Mouse (Mus musculus) lung, embryonic 15.5 days (tissue): ENCODE data around the gene Klf13. TPM values are rescaled to one million over a fixed set of nuclear protein-coding genes. Genes with fewer than 3 reads are reported as not detected.

Source experiments
- ATAC-seq: fragments of 200-750 bp; cut with Nextera tagmentation; 2 replicates; pipeline ENCODE4 v1.8.0; 2017; ENCODE audit warnings: moderate number of reproducible peaks, borderline replicate concordance; ENCODE audit not compliant: low FRiP score, low TSS enrichment; ENCODE audit errors: extremely low read depth
- H3K27ac ChIP-seq: fragments of 300-500 bp; sonication (generic); 2 replicates; pipeline ENCODE4 v1.5.1; 2015; ENCODE audit warnings: moderate library complexity, mild to moderate bottlenecking, inconsistent platforms
- H3K27me3 ChIP-seq: fragments of 300-500 bp; sonication (generic); 2 replicates; pipeline ENCODE4 v1.6.1; 2015; ENCODE audit warnings: inconsistent platforms
- H3K36me3 ChIP-seq: fragments of 300-500 bp; sonication (generic); 2 replicates; pipeline ENCODE4 v1.6.1; 2015; ENCODE audit warnings: inconsistent platforms
- H3K4me1 ChIP-seq: fragments of 300-500 bp; sonication (generic); 2 replicates; pipeline ENCODE4 v1.6.1; 2015; ENCODE audit warnings: inconsistent platforms
- H3K4me2 ChIP-seq: fragments of 300-500 bp; sonication (generic); 2 replicates; pipeline ENCODE4 v1.6.1; 2015; ENCODE audit warnings: inconsistent platforms, mild to moderate bottlenecking, moderate library complexity
- H3K4me3 ChIP-seq: fragments of 300-500 bp; sonication (generic); 2 replicates; pipeline ENCODE4 v1.5.1; 2015; ENCODE audit warnings: mild to moderate bottlenecking, inconsistent platforms
- H3K9ac ChIP-seq: fragments of 300-500 bp; sonication (generic); 2 replicates; pipeline ENCODE4 v1.6.1; 2015; ENCODE audit warnings: inconsistent platforms
- H3K9me3 ChIP-seq: fragments of 300-500 bp; sonication (generic); 2 replicates; pipeline ENCODE4 v1.6.1; 2016; ENCODE audit warnings: inconsistent platforms
- WGBS: fragments of 180-500 bp; shearing (Covaris S2); methylation state at CpG from one replicate; pipeline ENCODE4 v1.1.7; 2015; 5-methylcytosine and 5-hydroxymethylcytosine counted together
- polyA plus RNA-seq: library from polyadenylated mRNA; unstranded; fragments of >200 nt; fragmentation: Nextera tagmentation; extraction: Ambion mirVana; gene quantifications from 2 replicates; pipeline ENCODE4 v1.2.1, GENCODE M21; 2015

The Klf13 gene
- polyA plus RNA-seq, 1 experiment from 2014 or later = 35.1 TPM

- Histone ChIP-seq H3K4me2 (no peak overlapping the region), H3K36me3 (no peaks in the 10 kb centered on the region), H3K27me3 (no peaks in the 10 kb centered on the region), H3K9me3 (no peaks in the 10 kb centered on the region), H3K9ac (no peak overlapping the region), H3K27ac (no peak overlapping the region), H3K4me3 (no peak overlapping the region), H3K4me1 (no peaks in the 10 kb centered on the region)
- ATAC-seq = no peak
- 68% methylated on average over 6 of the region's 6 CpGs for WGBS
Measured at GRCm38 (mm10) chr7:63964121-63964520, 25.4 kb upstream of the Klf13 start.

DNA sequence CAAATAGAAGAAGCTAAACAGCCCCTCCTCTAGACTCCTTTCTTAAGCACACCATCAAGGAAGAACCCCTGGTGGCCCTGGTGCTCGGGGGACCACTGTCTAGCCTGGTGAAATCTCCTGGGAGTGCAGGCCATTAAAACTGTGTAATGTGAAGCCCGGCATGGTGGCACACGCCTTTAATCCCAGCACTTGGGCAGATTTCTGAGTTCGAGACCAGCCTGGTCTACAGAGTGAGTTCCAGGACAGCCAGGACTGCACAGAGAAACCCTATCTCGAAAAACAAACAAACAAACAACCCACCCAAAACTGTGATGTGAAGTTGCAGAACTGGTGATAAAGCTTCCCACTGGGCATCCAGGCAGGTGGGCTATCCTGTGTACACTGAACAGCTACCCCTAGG lies 24.9 kb upstream of the Klf13 start:
- no peak overlapping the region for H3K4me3 ChIP-seq
- no peaks in the 10 kb centered on the region for H3K36me3 ChIP-seq
- no peak for ATAC-seq
- no peak overlapping the region for H3K4me2 ChIP-seq
- no peak overlapping the region for H3K9ac ChIP-seq
- no peaks in the 10 kb centered on the region for H3K27me3 ChIP-seq
- H3K9me3 ChIP-seq = no peaks in the 10 kb centered on the region
- WGBS = 57% methylated on average over 5 of the region's 5 CpGs
- H3K27ac ChIP-seq = no peak overlapping the region
- H3K4me1 ChIP-seq = no peaks in the 10 kb centered on the region

DNA sequence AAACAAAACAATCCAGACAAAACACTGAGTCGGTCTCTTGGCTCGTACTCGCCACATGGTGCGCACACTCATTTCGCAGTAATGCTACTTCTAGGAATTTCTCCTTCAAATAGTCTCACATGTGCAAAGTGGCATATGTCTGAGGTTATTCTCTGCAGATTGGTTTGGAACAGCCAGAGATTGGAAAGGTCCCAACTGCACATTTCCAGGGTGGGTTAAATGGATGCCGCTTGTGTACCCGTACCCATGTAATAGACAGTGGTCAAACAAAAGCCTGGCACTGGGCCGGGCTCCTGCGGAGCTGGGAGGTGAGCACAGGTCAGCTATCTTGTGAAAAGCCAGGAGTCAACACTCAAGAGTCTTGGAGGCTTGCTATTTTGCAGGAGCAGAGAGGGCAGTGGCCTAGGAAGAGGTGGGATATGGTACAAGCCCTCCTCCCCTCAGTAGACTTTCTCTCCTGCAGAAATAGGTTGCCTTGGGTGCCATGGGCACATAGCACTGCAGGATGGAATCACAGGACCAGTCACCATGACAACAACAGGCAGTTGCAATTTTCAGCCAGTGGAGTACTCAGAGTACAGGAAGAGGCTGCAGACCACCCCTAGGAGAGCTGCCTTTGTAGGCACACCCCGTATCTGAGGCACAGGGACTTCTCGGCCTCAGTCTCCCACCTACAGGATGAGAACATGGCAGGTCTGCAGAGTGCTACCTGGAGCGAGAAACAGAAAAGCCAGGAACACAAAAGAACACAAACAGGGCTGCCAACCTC lies 19.3 kb upstream of the Klf13 start:
- H3K27ac ChIP-seq = no peak overlapping the region
- no peak for ATAC-seq
- H3K4me3 ChIP-seq = no peak overlapping the region
- no peaks in the 10 kb centered on the region for H3K4me1 ChIP-seq
- 79% methylated on average over 12 of the region's 12 CpGs for WGBS
- no peaks in the 10 kb centered on the region for H3K36me3 ChIP-seq
- H3K27me3 ChIP-seq = no peaks in the 10 kb centered on the region
- no peaks in the 10 kb centered on the region for H3K9me3 ChIP-seq
- H3K4me2 ChIP-seq = no peak overlapping the region
- no peak overlapping the region for H3K9ac ChIP-seq

GRCm38 (mm10) chr7:63956981-63957713 lies 18.4 kb upstream of the Klf13 start:
- ATAC-seq = 0 out of 2 replicates have a peak, but pooled peaks have one; percentile 4
- Histone ChIP-seq H3K36me3 (no peaks in the 10 kb centered on the region), H3K27ac (no peak overlapping the region), H3K4me2 (no peak overlapping the region), H3K27me3 (no peaks in the 10 kb centered on the region), H3K4me3 (no peak overlapping the region), H3K4me1 (no peaks in the 10 kb centered on the region), H3K9me3 (no peaks in the 10 kb centered on the region), H3K9ac (no peak overlapping the region)
- WGBS = 28% methylated on average over 16 of the region's 16 CpGs

DNA sequence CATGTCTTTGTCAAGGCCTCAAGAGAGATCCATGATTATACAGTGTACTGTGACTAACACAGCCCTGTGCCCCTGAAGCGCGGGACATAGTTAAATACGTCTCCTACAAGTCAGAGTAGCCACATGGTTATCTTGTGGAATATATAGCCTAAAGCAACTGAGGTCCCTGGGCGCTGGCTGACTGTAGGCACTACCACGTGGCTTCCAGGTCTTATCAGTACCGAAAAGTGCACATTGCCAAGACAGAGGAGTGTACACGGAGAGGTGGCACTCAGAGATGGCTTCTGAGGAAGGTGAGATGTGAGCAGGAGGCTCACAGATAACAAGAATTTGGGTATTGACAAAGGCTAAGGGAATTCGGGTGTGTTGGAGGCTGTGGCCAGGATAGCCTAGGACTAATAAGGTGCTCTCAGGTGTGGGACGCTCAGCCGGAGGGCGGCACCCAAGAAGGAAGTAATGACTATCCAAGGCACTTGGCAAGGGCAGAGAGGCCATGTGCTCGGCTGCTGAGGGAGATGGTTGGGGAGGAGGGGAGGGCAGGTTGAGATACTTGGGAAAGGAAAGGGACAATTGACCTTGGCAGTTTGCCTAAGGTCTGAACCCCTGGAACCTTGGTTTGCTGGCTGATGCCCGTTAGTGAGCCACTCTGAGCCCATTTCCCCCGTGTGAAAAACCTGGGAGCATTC lies 17.6 kb upstream of the Klf13 start:
- H3K4me3 ChIP-seq = no peak overlapping the region
- H3K4me2 ChIP-seq = no peak overlapping the region
- H3K27me3 ChIP-seq = no peaks in the 10 kb centered on the region
- H3K9me3 ChIP-seq = no peaks in the 10 kb centered on the region
- ATAC-seq = 0 out of 2 replicates have a peak, but pooled peaks have one; percentile 22
- 67% methylated on average over 14 of the region's 14 CpGs for WGBS
- H3K27ac ChIP-seq = no peak overlapping the region
- H3K9ac ChIP-seq = no peak overlapping the region
- H3K36me3 ChIP-seq = no peaks in the 10 kb centered on the region
- H3K4me1 ChIP-seq = no peaks in the 10 kb centered on the region

DNA sequence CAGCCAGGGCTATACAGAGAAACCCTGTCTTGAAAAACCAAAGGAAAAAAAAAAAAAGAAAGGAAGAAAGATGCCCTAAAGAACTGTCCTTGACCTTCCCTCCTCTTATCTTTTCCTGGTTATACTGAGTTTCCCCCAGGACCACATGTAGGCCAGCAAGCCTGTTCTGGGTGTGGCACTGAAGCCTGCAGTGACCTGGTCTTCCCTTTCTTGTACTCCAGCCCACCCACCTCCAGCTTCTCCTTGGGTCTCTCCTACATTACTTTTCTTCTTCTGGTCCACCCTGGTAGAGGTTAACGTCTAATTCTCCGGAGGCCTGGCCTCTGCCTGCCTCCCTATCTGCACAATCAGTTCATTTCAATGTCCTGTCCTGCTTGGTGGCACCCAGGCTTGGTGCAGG lies 16.7 kb upstream of the Klf13 start:
- WGBS = 96% methylated on average over 2 of the region's 2 CpGs
- Histone ChIP-seq H3K27ac (no peak overlapping the region), H3K4me2 (no peak overlapping the region), H3K9ac (no peak overlapping the region), H3K36me3 (no peaks in the 10 kb centered on the region), H3K27me3 (no peaks in the 10 kb centered on the region), H3K4me1 (no peaks in the 10 kb centered on the region), H3K9me3 (no peaks in the 10 kb centered on the region), H3K4me3 (no peak overlapping the region)
- no peak for ATAC-seq

GRCm38 (mm10) chr7:63952077-63952898 lies 13.6 kb upstream of the Klf13 start:
- 60% methylated on average over 7 of the region's 7 CpGs for WGBS
- ATAC-seq = no peak
- Histone ChIP-seq H3K4me3 (no peak overlapping the region), H3K4me2 (no peak overlapping the region), H3K9ac (no peak overlapping the region), H3K36me3 (no peaks in the 10 kb centered on the region), H3K27ac (no peak overlapping the region), H3K4me1 (no peaks in the 10 kb centered on the region), H3K9me3 (no peaks in the 10 kb centered on the region), H3K27me3 (no peaks in the 10 kb centered on the region)

DNA sequence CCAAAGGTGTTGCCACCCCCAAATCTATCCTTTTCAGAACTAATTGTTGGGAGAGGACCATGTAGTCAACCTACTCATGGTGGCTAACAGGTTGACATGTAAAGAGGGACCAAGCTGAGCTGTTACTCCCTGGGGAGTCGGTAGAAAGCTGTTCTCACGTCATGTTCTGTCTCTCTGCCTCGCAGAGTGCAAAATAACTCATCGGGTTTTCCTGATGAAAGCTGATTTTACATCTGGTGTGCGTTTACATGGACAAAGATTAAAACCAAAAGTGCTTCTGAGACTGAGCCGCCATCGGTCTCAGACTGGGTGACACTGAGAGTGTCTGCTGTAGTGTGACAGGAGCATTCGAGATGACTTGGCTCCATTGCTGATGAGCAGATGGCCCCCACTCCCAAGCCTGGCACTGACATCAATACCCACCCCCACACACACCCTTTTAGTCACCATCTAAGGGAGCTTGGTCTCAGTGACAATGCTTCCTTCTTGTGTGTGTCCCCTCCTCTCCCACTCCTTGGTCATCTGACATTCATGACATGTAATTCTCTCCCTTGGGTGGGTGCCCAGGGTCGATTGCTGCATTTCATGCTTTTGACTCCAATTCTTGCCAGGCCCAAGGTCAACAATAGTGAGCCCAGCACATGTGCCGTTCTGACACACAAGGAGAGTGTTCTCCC lies 12.4 kb upstream of the Klf13 start:
- H3K27me3 ChIP-seq = no peaks in the 10 kb centered on the region
- no peaks in the 10 kb centered on the region for H3K9me3 ChIP-seq
- no peak overlapping the region for H3K4me2 ChIP-seq
- no peak overlapping the region for H3K9ac ChIP-seq
- H3K27ac ChIP-seq = no peak overlapping the region
- no peak overlapping the region for H3K4me3 ChIP-seq
- H3K4me1 ChIP-seq = no peaks in the 10 kb centered on the region
- ATAC-seq = no peak
- 73% methylated on average over 10 of the region's 10 CpGs for WGBS
- no peaks in the 10 kb centered on the region for H3K36me3 ChIP-seq

GRCm38 (mm10) chr7:63949176-63949575 lies 10.5 kb upstream of the Klf13 start:
- Histone ChIP-seq H3K4me2 (no peak overlapping the region), H3K27me3 (no peaks in the 10 kb centered on the region), H3K36me3 (no peaks in the 10 kb centered on the region), H3K27ac (no peak overlapping the region), H3K4me3 (no peak overlapping the region), H3K9ac (no peak overlapping the region), H3K4me1 (no peaks in the 10 kb centered on the region), H3K9me3 (no peaks in the 10 kb centered on the region)
- 45% methylated on average over 3 of the region's 3 CpGs for WGBS
- ATAC-seq = no peak

DNA sequence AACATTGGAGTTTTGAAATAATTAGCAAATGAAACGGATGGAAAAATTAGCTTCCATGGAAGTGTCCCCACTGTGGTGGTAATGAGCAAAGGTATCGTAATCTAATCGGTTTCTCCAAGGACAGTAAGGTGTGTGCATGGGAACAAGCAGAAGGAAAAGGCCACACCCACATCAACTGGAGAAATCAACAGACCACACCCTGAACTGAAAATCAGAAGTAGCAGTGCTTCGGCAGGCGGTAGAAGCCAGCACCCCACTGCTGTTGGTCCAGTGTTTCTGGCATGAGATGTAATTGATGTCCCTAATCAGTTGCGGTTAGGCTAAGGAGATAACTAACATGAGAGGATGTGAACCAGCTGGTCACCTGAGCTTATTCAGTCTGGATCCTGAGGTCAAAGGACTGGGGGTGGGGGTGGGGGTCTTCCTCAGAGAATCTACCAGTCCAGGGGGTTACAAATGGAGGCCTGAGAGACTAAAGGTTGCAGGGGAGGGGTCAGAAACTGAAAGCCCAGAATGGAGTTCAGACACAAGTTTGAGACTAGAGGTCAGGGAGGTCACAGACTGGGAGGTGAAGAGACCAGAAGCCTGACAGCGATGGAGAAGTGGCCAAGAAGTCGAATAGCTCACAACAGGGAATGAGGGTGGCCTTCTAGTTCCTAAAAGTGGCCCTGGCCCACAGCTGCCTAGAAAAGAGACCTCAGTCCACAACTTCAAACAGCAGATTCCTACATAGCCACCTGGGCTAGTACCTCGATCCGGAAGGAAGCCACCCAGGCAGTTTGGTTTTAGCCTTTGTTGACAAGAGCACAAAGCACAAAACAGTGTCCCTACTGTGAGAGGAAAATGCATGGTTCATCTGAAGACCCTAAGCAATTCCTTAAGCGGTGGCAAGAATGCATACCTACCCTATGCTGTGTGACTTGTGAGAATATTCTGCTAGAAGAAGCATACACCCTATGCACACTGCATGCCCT lies 9.1 kb upstream of the Klf13 start:
- Histone ChIP-seq H3K4me3 (no peak overlapping the region), H3K9ac (no peak overlapping the region), H3K9me3 (no peaks in the 10 kb centered on the region), H3K27me3 (no peaks in the 10 kb centered on the region), H3K36me3 (no peaks in the 10 kb centered on the region), H3K27ac (no peak overlapping the region), H3K4me2 (no peak overlapping the region), H3K4me1 (no peaks in the 10 kb centered on the region)
- no peak for ATAC-seq
- 51% methylated on average over 11 of the region's 11 CpGs for WGBS
